Mouse (Mus musculus): Measurements from ENCODE around the gene Nos1ap. TPM values are rescaled to one million over a fixed set of nuclear protein-coding genes. Genes with fewer than 3 reads are reported as not detected.

The Nos1ap gene
- polyA plus RNA-seq, 1 experiment from 2014 or later, result 13.0 TPM

- no peak for ATAC-seq (ENCODE audit: insufficient read depth, low FRiP score)
- H3K27ac ChIP-seq (ENCODE audit: low read length), result no peak overlapping the region
Measured at GRCm38 (mm10) chr1:170520206-170520605, 69.5 kb downstream of the Nos1ap start.

GRCm38 (mm10) chr1:170519631-170520030 is 70.0 kb downstream of the Nos1ap start:
- H3K27ac ChIP-seq (ENCODE audit: low read length), result no peak overlapping the region
- no peaks in the 10 kb centered on the region; the same call in 1 of the 2 replicates for H3K9me3 ChIP-seq (replicated peaks; ENCODE audit: control insufficient read depth, low read length)
- H3K4me3 ChIP-seq (replicated peaks; ENCODE audit: low read length), result no peak overlapping the region
- H3K9ac ChIP-seq (ENCODE audit: low read length), result no peak overlapping the region
- H3K27me3 ChIP-seq (ENCODE audit: control insufficient read depth, insufficient read depth, low read length), result no peaks in the 10 kb centered on the region
- no peak for ATAC-seq (ENCODE audit: insufficient read depth, low FRiP score)
- no peaks in the 10 kb centered on the region for H3K36me3 ChIP-seq (ENCODE audit: control insufficient read depth, insufficient read depth, low read length)
- peaks cover 5% of the 10 kb centered on the region; the same call in 1 of the 2 replicates for H3K4me1 ChIP-seq (ENCODE audit: control insufficient read depth, insufficient read depth, low read length)
- 91% methylated on average over 7 of the region's 7 CpGs for WGBS
- no peak overlapping the region for H3K4me2 ChIP-seq (ENCODE audit: low read depth, low read length)

More at GRCm38 (mm10) chr1:170520206-170520605, 69.5 kb downstream of the Nos1ap start:
- WGBS, result 83% methylated on average over 4 of the region's 4 CpGs
- no peaks in the 10 kb centered on the region; the same call in 1 of the 2 replicates for H3K9me3 ChIP-seq (replicated peaks; ENCODE audit: control insufficient read depth, low read length)
- H3K36me3 ChIP-seq (ENCODE audit: control insufficient read depth, insufficient read depth, low read length), result no peaks in the 10 kb centered on the region
- no peak overlapping the region for H3K4me2 ChIP-seq (ENCODE audit: low read depth, low read length)
- H3K9ac ChIP-seq (ENCODE audit: low read length), result no peak overlapping the region
- H3K27me3 ChIP-seq (ENCODE audit: control insufficient read depth, insufficient read depth, low read length), result no peaks in the 10 kb centered on the region
- H3K4me3 ChIP-seq (replicated peaks; ENCODE audit: low read length), result no peak overlapping the region
- peaks cover 5% of the 10 kb centered on the region; the same call in 1 of the 2 replicates for H3K4me1 ChIP-seq (ENCODE audit: control insufficient read depth, insufficient read depth, low read length)

- no peaks in the 10 kb centered on the region for H3K36me3 ChIP-seq (ENCODE audit: control insufficient read depth, insufficient read depth, low read length)
- no peak overlapping the region for H3K4me3 ChIP-seq (replicated peaks; ENCODE audit: low read length)
- no peaks in the 10 kb centered on the region; the same call in 1 of the 2 replicates for H3K9me3 ChIP-seq (replicated peaks; ENCODE audit: control insufficient read depth, low read length)
- H3K4me2 ChIP-seq (ENCODE audit: low read depth, low read length), result no peak overlapping the region
- H3K4me1 ChIP-seq (ENCODE audit: control insufficient read depth, insufficient read depth, low read length), result no peaks in the 10 kb centered on the region
- ATAC-seq (ENCODE audit: insufficient read depth, low FRiP score), result no peak
- WGBS, result 86% methylated on average over 6 of the region's 6 CpGs
- no peaks in the 10 kb centered on the region for H3K27me3 ChIP-seq (ENCODE audit: control insufficient read depth, insufficient read depth, low read length)
- H3K27ac ChIP-seq (ENCODE audit: low read length), result no peak overlapping the region
- H3K9ac ChIP-seq (ENCODE audit: low read length), result no peak overlapping the region
Measured at GRCm38 (mm10) chr1:170516182-170516581, 73.5 kb downstream of the Nos1ap start.

- WGBS, result 49% methylated on average over 1 of the region's 1 CpGs
- Histone ChIP-seq H3K4me2 (ENCODE audit: low read depth, low read length) (no peak overlapping the region), H3K27me3 (ENCODE audit: control insufficient read depth, insufficient read depth, low read length) (no peaks in the 10 kb centered on the region), H3K36me3 (ENCODE audit: control insufficient read depth, insufficient read depth, low read length) (no peaks in the 10 kb centered on the region), H3K4me1 (ENCODE audit: control insufficient read depth, insufficient read depth, low read length) (no peaks in the 10 kb centered on the region), H3K9me3 (replicated peaks; ENCODE audit: control insufficient read depth, low read length) (no peaks in the 10 kb centered on the region; the same call in 1 of the 2 replicates), H3K9ac (ENCODE audit: low read length) (no peak overlapping the region), H3K27ac (ENCODE audit: low read length) (no peak overlapping the region), H3K4me3 (replicated peaks; ENCODE audit: low read length) (no peak overlapping the region)
- ATAC-seq (ENCODE audit: insufficient read depth, low FRiP score), result no peak
Measured at GRCm38 (mm10) chr1:170515455-170515854, 74.2 kb downstream of the Nos1ap start.

- Histone ChIP-seq H3K36me3 (ENCODE audit: control insufficient read depth, insufficient read depth, low read length) (no peaks in the 10 kb centered on the region), H3K4me2 (ENCODE audit: low read depth, low read length) (no peak overlapping the region), H3K27me3 (ENCODE audit: control insufficient read depth, insufficient read depth, low read length) (no peaks in the 10 kb centered on the region), H3K9me3 (replicated peaks; ENCODE audit: control insufficient read depth, low read length) (no peaks in the 10 kb centered on the region; the same call in 1 of the 2 replicates), H3K4me1 (ENCODE audit: control insufficient read depth, insufficient read depth, low read length) (no peaks in the 10 kb centered on the region), H3K4me3 (replicated peaks; ENCODE audit: low read length) (no peak overlapping the region), H3K9ac (ENCODE audit: low read length) (no peak overlapping the region), H3K27ac (ENCODE audit: low read length) (no peak overlapping the region)
- WGBS, result 91% methylated on average over 12 of the region's 12 CpGs
- no peak for ATAC-seq (ENCODE audit: insufficient read depth, low FRiP score)
Measured at GRCm38 (mm10) chr1:170514226-170514625, 75.4 kb downstream of the Nos1ap start.

- Histone ChIP-seq H3K27ac (ENCODE audit: low read length) (no peak overlapping the region), H3K4me3 (replicated peaks; ENCODE audit: low read length) (no peak overlapping the region), H3K4me1 (ENCODE audit: control insufficient read depth, insufficient read depth, low read length) (no peaks in the 10 kb centered on the region), H3K9ac (ENCODE audit: low read length) (no peak overlapping the region), H3K4me2 (ENCODE audit: low read depth, low read length) (no peak overlapping the region), H3K27me3 (ENCODE audit: control insufficient read depth, insufficient read depth, low read length) (no peaks in the 10 kb centered on the region), H3K36me3 (ENCODE audit: control insufficient read depth, insufficient read depth, low read length) (no peaks in the 10 kb centered on the region), H3K9me3 (replicated peaks; ENCODE audit: control insufficient read depth, low read length) (no peaks in the 10 kb centered on the region)
- ATAC-seq (ENCODE audit: insufficient read depth, low FRiP score), result 0 out of 2 replicates have a peak, but pooled peaks have one; percentile 29
- WGBS, result 64% methylated on average over 2 of the region's 3 CpGs
Measured at GRCm38 (mm10) chr1:170512429-170513097, 77.1 kb downstream of the Nos1ap start.

GRCm38 (mm10) chr1:170510595-170511240 is 78.9 kb downstream of the Nos1ap start:
- no peak overlapping the region for H3K4me2 ChIP-seq (ENCODE audit: low read depth, low read length)
- no peaks in the 10 kb centered on the region for H3K36me3 ChIP-seq (ENCODE audit: control insufficient read depth, insufficient read depth, low read length)
- 52% methylated on average over 3 of the region's 3 CpGs for whole genome bisulfite sequencing
- no peaks in the 10 kb centered on the region for H3K27me3 ChIP-seq (ENCODE audit: control insufficient read depth, insufficient read depth, low read length)
- H3K4me3 ChIP-seq (replicated peaks; ENCODE audit: low read length), result no peak overlapping the region
- H3K4me1 ChIP-seq (ENCODE audit: control insufficient read depth, insufficient read depth, low read length), result peaks cover 4% of the 10 kb centered on the region; the same call in 1 of the 2 replicates
- ATAC-seq (ENCODE audit: insufficient read depth, low FRiP score), result no peak
- no peaks in the 10 kb centered on the region for H3K9me3 ChIP-seq (replicated peaks; ENCODE audit: control insufficient read depth, low read length)
- H3K27ac ChIP-seq (ENCODE audit: low read length), result no peak overlapping the region
- H3K9ac ChIP-seq (ENCODE audit: low read length), result no peak overlapping the region

- no peak for ATAC-seq (ENCODE audit: insufficient read depth, low FRiP score)
- H3K27ac ChIP-seq (ENCODE audit: low read length), result no peak overlapping the region
- H3K9me3 ChIP-seq (replicated peaks; ENCODE audit: control insufficient read depth, low read length), result no peaks in the 10 kb centered on the region
- no peak overlapping the region for H3K4me2 ChIP-seq (ENCODE audit: low read depth, low read length)
- no peak overlapping the region for H3K9ac ChIP-seq (ENCODE audit: low read length)
- H3K4me3 ChIP-seq (replicated peaks; ENCODE audit: low read length), result no peak overlapping the region
- H3K27me3 ChIP-seq (ENCODE audit: control insufficient read depth, insufficient read depth, low read length), result no peaks in the 10 kb centered on the region
- WGBS, result 60% methylated on average over 6 of the region's 6 CpGs
- no peaks in the 10 kb centered on the region for H3K36me3 ChIP-seq (ENCODE audit: control insufficient read depth, insufficient read depth, low read length)
- peaks cover 8% of the 10 kb centered on the region; the same call in 1 of the 2 replicates for H3K4me1 ChIP-seq (ENCODE audit: control insufficient read depth, insufficient read depth, low read length)
Measured at GRCm38 (mm10) chr1:170506309-170506708, 83.4 kb downstream of the Nos1ap start.

GRCm38 (mm10) chr1:170505107-170505506 is 84.6 kb downstream of the Nos1ap start:
- no peaks in the 10 kb centered on the region for H3K27me3 ChIP-seq (ENCODE audit: control insufficient read depth, insufficient read depth, low read length)
- H3K9me3 ChIP-seq (replicated peaks; ENCODE audit: control insufficient read depth, low read length), result no peaks in the 10 kb centered on the region
- WGBS, result 73% methylated on average over 3 of the region's 3 CpGs
- H3K4me1 ChIP-seq (ENCODE audit: control insufficient read depth, insufficient read depth, low read length), result peaks cover 8% of the 10 kb centered on the region; the same call in 1 of the 2 replicates
- no peak overlapping the region for H3K9ac ChIP-seq (ENCODE audit: low read length)
- no peaks in the 10 kb centered on the region for H3K36me3 ChIP-seq (ENCODE audit: control insufficient read depth, insufficient read depth, low read length)
- H3K4me3 ChIP-seq (replicated peaks; ENCODE audit: low read length), result no peak overlapping the region
- H3K4me2 ChIP-seq (ENCODE audit: low read depth, low read length), result no peak overlapping the region
- H3K27ac ChIP-seq (ENCODE audit: low read length), result no peak overlapping the region
- ATAC-seq (ENCODE audit: insufficient read depth, low FRiP score), result no peak

All from stomach, embryonic 16.5 days (tissue).